Mouse (Mus musculus) heart, embryonic 14.5 days (tissue): ENCODE results near the gene Crip1. TPM values are rescaled to one million over a fixed set of nuclear protein-coding genes. Genes with fewer than 3 reads are reported as not detected.

Experiments used
- ATAC-seq: fragments of 200-750 bp; cut with Nextera tagmentation; 2 replicates; pipeline ENCODE4 v1.8.0; 2017; ENCODE audit warnings: low read depth, moderate TSS enrichment; ENCODE audit not compliant: insufficient number of reproducible peaks, insufficient read depth, low FRiP score
- H3K27ac ChIP-seq, 2 experiments: fragments of 200-500 bp in 1 of 2; fragments of 300-500 bp in 1 of 2; sonication (generic) in 1 of 2; replicated peaks in 1 of 2; 2 replicates each; pipeline ENCODE4 v1.5.1; 2012 to 2014; ENCODE audit warnings: low read depth in 2 of 2, low read length in 2 of 2, control low read depth in 1 of 2, mild to moderate bottlenecking in 1 of 2, mixed read lengths in 1 of 2; ENCODE audit not compliant: control insufficient read depth in 1 of 2, insufficient read depth in 1 of 2
- H3K27me3 ChIP-seq: fragments of 300-500 bp; sonication (generic); 2 replicates; pipeline ENCODE4 v1.6.1; 2014; ENCODE audit warnings: mild to moderate bottlenecking, low read length, control low read depth; ENCODE audit not compliant: control insufficient read depth, insufficient read depth
- H3K36me3 ChIP-seq: fragments of 300-500 bp; sonication (generic); 2 replicates; pipeline ENCODE4 v1.6.1; 2014; ENCODE audit warnings: mild to moderate bottlenecking, control low read depth, low read length, mixed read lengths; ENCODE audit not compliant: control insufficient read depth, insufficient read depth
- H3K4me1 ChIP-seq, 2 experiments: fragments of 200-500 bp in 1 of 2; fragments of 300-500 bp in 1 of 2; sonication (generic) in 1 of 2; 2 replicates each; pipeline ENCODE4 v1.6.1; 2012 to 2014; ENCODE audit warnings: low read length in 2 of 2, control low read depth in 1 of 2, mixed read lengths in 1 of 2; ENCODE audit not compliant: control insufficient read depth in 2 of 2, insufficient read depth in 2 of 2
- H3K4me2 ChIP-seq: fragments of 300-500 bp; sonication (generic); 2 replicates; pipeline ENCODE4 v1.6.1; 2014; ENCODE audit warnings: mild to moderate bottlenecking, low read length
- H3K4me3 ChIP-seq, 2 experiments: fragments of 200-500 bp in 1 of 2; fragments of 300-500 bp in 1 of 2; sonication (generic) in 1 of 2; 2 replicates each; pipeline ENCODE4 v1.5.1; 2012 to 2014; ENCODE audit warnings: low read length in 2 of 2, mild to moderate bottlenecking in 2 of 2, control low read depth in 1 of 2, low read depth in 1 of 2, moderate library complexity in 1 of 2; ENCODE audit not compliant: control insufficient read depth in 1 of 2, insufficient read depth in 1 of 2
- H3K9ac ChIP-seq: fragments of 300-500 bp; sonication (generic); 2 replicates; pipeline ENCODE4 v1.6.1; 2014; ENCODE audit warnings: mild to moderate bottlenecking, low read length
- H3K9me3 ChIP-seq: fragments of 300-500 bp; sonication (generic); 2 replicates; pipeline ENCODE4 v1.6.1; 2016; ENCODE audit warnings: low read length, control low read depth; ENCODE audit not compliant: control insufficient read depth
- WGBS: fragments of 180-500 bp; shearing (Covaris S2); extraction: QIAGEN DNeasy Blood & Tissue Kit; methylation state at CpG from one replicate; pipeline ENCODE4 v1.1.7; 2014; 5-methylcytosine and 5-hydroxymethylcytosine counted together
- polyA plus RNA-seq: library from polyadenylated mRNA; unstranded; fragments of >200 nt; fragmentation: Nextera tagmentation; extraction: Ambion mirVana; gene quantifications from 2 replicates; pipeline ENCODE4 v1.2.1, GENCODE M21; 2014

Crip1 gene
- polyA plus RNA-seq, 1 experiment from 2014 or later, result 586 TPM

DNA sequence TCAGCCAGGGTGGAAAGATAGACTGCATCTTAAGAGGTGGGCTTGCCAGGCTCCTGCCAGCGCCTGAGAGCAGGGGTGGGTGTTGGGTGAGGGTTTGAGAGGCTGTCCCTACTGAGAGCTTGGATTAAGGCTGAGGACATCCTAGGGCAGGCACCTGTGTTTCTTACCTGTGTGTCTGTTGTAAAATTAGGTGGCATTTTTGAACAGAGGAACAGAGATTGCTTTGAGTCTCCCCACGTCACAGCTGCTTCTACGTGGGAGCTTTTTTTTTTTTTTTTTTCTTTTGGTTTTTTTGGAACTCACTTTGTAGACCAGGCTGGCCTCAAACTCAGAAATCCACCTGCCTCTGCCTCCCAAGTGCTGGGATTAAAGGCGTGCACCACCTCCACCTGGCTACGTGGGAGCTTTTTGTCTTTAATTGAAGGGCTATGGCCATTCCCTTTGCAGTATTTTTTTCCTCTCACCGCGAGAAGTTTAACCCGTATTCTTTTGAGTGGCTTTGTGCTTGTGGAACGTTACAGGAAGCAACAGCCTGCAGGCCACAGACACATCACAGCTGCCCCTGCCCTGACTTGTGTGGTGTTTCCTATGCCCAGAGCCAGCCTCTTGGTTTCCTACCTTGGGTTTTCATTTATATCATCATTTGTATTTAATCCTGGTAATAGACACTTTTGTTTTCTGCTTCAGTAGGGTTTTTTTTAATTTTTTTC, 44.7 kb upstream of the Crip1 start:
- Histone ChIP-seq H3K4me3 (no peak overlapping the region), H3K9me3 (no peaks in the 10 kb centered on the region), H3K9ac (no peak overlapping the region), H3K27me3 (no peaks in the 10 kb centered on the region), H3K36me3 (0 out of 2 replicates have a peak, but pooled peaks cover 3% of the 10 kb centered on the region), H3K4me2 (no peak overlapping the region), H3K4me1 (peaks cover 30 to 49% of the 10 kb centered on the region in 2 experiments), H3K27ac (peak overlapping the region in 1 of 2 experiments; percentile 43; a peak in 2 of 4 replicates)
- ATAC-seq, result no peak
- WGBS, result 78% methylated on average over 9 of the region's 9 CpGs

- peaks cover 32 to 53% of the 10 kb centered on the region in 2 experiments for H3K4me1 ChIP-seq
- no peak overlapping the region for H3K4me2 ChIP-seq
- 0 out of 2 replicates have a peak, but pooled peaks cover 3% of the 10 kb centered on the region for H3K36me3 ChIP-seq
- no peak for ATAC-seq
- 64% methylated on average over 6 of the region's 6 CpGs for whole genome bisulfite sequencing
- H3K4me3 ChIP-seq, result no peak overlapping the region
- H3K9ac ChIP-seq, result no peak overlapping the region
- H3K27ac ChIP-seq, result no peak overlapping the region
- no peaks in the 10 kb centered on the region for H3K27me3 ChIP-seq
- H3K9me3 ChIP-seq, result no peaks in the 10 kb centered on the region
These were observed 43.7 kb upstream of the Crip1 start for GRCm38 (mm10) chr12:113102461-113102860.

- 75% methylated on average over 8 of the region's 8 CpGs for WGBS
- ATAC-seq, result no peak; the same call in 1 of the 2 replicates
These were observed 42.2 kb upstream of the Crip1 start for GRCm38 (mm10) chr12:113103846-113104451.

DNA sequence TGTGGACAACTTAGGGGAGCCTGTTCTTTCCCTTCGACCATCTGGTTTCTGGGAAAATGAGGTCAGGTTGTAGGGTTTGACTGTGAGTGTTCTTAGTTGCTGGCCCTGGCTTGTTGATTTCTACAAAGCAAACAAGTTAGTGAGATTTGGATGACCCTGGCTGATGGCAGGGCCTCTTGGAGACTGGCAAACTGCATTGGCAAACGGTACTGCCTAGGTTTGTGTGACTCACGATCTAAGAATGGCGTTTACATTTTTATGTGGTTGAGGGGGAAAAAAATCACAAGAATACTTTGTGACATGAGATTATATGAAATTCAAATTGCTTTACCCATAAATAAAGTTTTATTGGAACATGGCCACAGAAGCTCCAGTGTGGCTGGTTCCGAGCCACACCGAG, 39.7 kb upstream of the Crip1 start:
- no peak overlapping the region for H3K27ac ChIP-seq

More at GRCm38 (mm10) chr12:113103846-113104451, 42.2 kb upstream of the Crip1 start:
- H3K27ac ChIP-seq, result no peak overlapping the region
- 0 out of 2 replicates have a peak, but pooled peaks cover 3% of the 10 kb centered on the region for H3K36me3 ChIP-seq
- no peaks in the 10 kb centered on the region for H3K9me3 ChIP-seq
- peaks cover 29 to 59% of the 10 kb centered on the region in 2 experiments for H3K4me1 ChIP-seq
- H3K4me2 ChIP-seq, result no peak overlapping the region
- H3K9ac ChIP-seq, result no peak overlapping the region
- no peak overlapping the region for H3K4me3 ChIP-seq
- no peaks in the 10 kb centered on the region for H3K27me3 ChIP-seq

GRCm38 (mm10) chr12:113107431-113108124, 38.5 kb upstream of the Crip1 start:
- Histone ChIP-seq H3K36me3 (peaks cover 11% of the 10 kb centered on the region), H3K4me1 (peaks cover 13 to 37% of the 10 kb centered on the region in 2 experiments), H3K4me2 (no peak overlapping the region), H3K27ac (no peak overlapping the region; a peak in 1 of 4 replicates), H3K4me3 (no peak overlapping the region), H3K9ac (no peak overlapping the region), H3K9me3 (no peaks in the 10 kb centered on the region), H3K27me3 (no peaks in the 10 kb centered on the region)
- no peak for ATAC-seq
- 69% methylated on average over 4 of the region's 4 CpGs for WGBS

More for the DNA sequence above, 39.7 kb upstream of the Crip1 start:
- Histone ChIP-seq H3K4me1 (peaks cover 13 to 43% of the 10 kb centered on the region in 2 experiments), H3K9ac (no peak overlapping the region), H3K4me2 (no peak overlapping the region), H3K27me3 (no peaks in the 10 kb centered on the region), H3K36me3 (0 out of 2 replicates have a peak, but pooled peaks cover 3% of the 10 kb centered on the region), H3K9me3 (no peaks in the 10 kb centered on the region), H3K4me3 (no peak overlapping the region)
- WGBS, result 87% methylated on average over 6 of the region's 6 CpGs
- ATAC-seq, result no peak

GRCm38 (mm10) chr12:113108528-113109283, 37.4 kb upstream of the Crip1 start:
- Histone ChIP-seq H3K27me3 (no peaks in the 10 kb centered on the region), H3K9me3 (no peaks in the 10 kb centered on the region), H3K4me3 (no peak overlapping the region), H3K4me1 (peaks cover 11 to 29% of the 10 kb centered on the region in 2 experiments), H3K36me3 (peaks cover 20% of the 10 kb centered on the region), H3K4me2 (no peak overlapping the region), H3K9ac (no peak overlapping the region), H3K27ac (no peak overlapping the region)
- peak; percentile 11; the same call in 1 of the 2 replicates for ATAC-seq
- 84% methylated on average over 17 of the region's 17 CpGs for WGBS

DNA sequence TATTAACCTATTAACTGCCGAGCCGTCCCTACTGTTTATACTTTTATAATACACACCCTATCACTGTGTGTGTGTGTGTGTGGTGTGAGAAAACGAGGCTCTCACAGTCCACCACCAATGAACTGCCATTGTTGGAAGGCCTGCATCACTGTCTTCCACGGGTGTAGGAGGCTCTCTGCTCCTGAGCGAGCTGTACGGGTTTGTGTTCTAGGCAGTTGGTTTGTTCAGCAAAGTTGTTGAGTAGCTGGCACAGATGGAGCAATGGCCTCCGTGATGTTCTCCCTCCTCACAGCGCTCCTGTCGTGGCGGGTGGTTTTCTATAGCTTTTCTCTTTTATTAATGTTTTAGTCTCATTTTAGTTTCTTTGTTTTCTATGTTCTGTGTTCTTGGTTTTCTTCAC, 36.3 kb upstream of the Crip1 start:
- Histone ChIP-seq H3K9me3 (no peaks in the 10 kb centered on the region), H3K4me3 (no peak overlapping the region), H3K9ac (no peak overlapping the region), H3K36me3 (peaks cover 29% of the 10 kb centered on the region), H3K27ac (no peak overlapping the region), H3K4me1 (peaks cover 9 to 27% of the 10 kb centered on the region in 2 experiments; a peak in 3 of 4 replicates), H3K4me2 (no peak overlapping the region), H3K27me3 (no peaks in the 10 kb centered on the region)
- ATAC-seq, result no peak
- 91% methylated on average over 10 of the region's 10 CpGs for WGBS
